Mouse (Mus musculus) neural tube, embryonic 15.5 days (tissue): ENCODE data around the gene Copz1. TPM values are rescaled to one million over a fixed set of nuclear protein-coding genes. Genes with fewer than 3 reads are reported as not detected.
A peak's percentile ranks its signal among the peaks of the same experiment; 100 is the strongest.

Experiments used
- ATAC-seq: fragments of 200-750 bp; cut with Nextera tagmentation; 2 replicates; pipeline ENCODE4 v1.8.0; 2017; ENCODE audit warnings: mild to moderate bottlenecking, moderate TSS enrichment, moderate library complexity; ENCODE audit not compliant: low FRiP score
- H3K27ac ChIP-seq: fragments of 300-500 bp; sonication (generic); replicated peaks from 2 replicates; pipeline ENCODE4 v1.5.1; 2015; ENCODE audit warnings: mild to moderate bottlenecking, inconsistent platforms
- H3K27me3 ChIP-seq: fragments of 300-500 bp; sonication (generic); replicated peaks from 2 replicates; pipeline ENCODE4 v1.6.1; 2015; ENCODE audit warnings: inconsistent platforms
- H3K36me3 ChIP-seq: fragments of 300-500 bp; sonication (generic); 2 replicates; pipeline ENCODE4 v1.6.1; 2015; ENCODE audit warnings: inconsistent platforms
- H3K4me1 ChIP-seq: fragments of 300-500 bp; sonication (generic); 2 replicates; pipeline ENCODE4 v1.6.1; 2015; ENCODE audit warnings: inconsistent platforms
- H3K4me2 ChIP-seq: fragments of 300-500 bp; sonication (generic); 2 replicates; pipeline ENCODE4 v1.6.1; 2015; ENCODE audit warnings: inconsistent platforms, mild to moderate bottlenecking, moderate library complexity
- H3K4me3 ChIP-seq: fragments of 300-500 bp; sonication (generic); replicated peaks from 2 replicates; pipeline ENCODE4 v1.5.1; 2015; ENCODE audit warnings: mild to moderate bottlenecking, inconsistent platforms
- H3K9ac ChIP-seq: fragments of 300-500 bp; sonication (generic); replicated peaks from 2 replicates; pipeline ENCODE4 v1.6.1; 2015; ENCODE audit warnings: mild to moderate bottlenecking, inconsistent platforms
- H3K9me3 ChIP-seq: fragments of 300-500 bp; sonication (generic); replicated peaks from 2 replicates; pipeline ENCODE4 v1.6.1; 2016; ENCODE audit warnings: inconsistent platforms
- WGBS: fragments of 180-500 bp; shearing (Covaris S2); methylation state at CpG from one replicate; pipeline ENCODE4 v1.1.7; 2015; ENCODE audit warnings: mixed read lengths; 5-methylcytosine and 5-hydroxymethylcytosine counted together
- polyA plus RNA-seq: library from polyadenylated mRNA; unstranded; fragments of >200 nt; fragmentation: Nextera tagmentation; extraction: Ambion mirVana; gene quantifications from 2 replicates; pipeline ENCODE4 v1.2.1, GENCODE M21; 2015

Copz1 gene
- polyA plus RNA-seq, 1 experiment from 2014 or later = 190 TPM

GRCm38 (mm10) chr15:103335040-103335439 is 62.5 kb downstream of the Copz1 start:
- Histone ChIP-seq H3K27ac (peak overlapping the region; percentile 1; the same call in 1 of the 2 replicates), H3K27me3 (peaks cover 8% of the 10 kb centered on the region), H3K4me2 (no peak overlapping the region), H3K9ac (no peak overlapping the region), H3K9me3 (no peaks in the 10 kb centered on the region), H3K36me3 (no peaks in the 10 kb centered on the region), H3K4me1 (peaks cover 31% of the 10 kb centered on the region), H3K4me3 (no peak overlapping the region)
- ATAC-seq = no peak
- 58% methylated on average over 3 of the region's 3 CpGs for WGBS

GRCm38 (mm10) chr15:103335488-103336235 is 63.1 kb downstream of the Copz1 start:
- peak overlapping the region; percentile 1; the same call in 1 of the 2 replicates for H3K27ac ChIP-seq
- H3K9me3 ChIP-seq = no peaks in the 10 kb centered on the region
- H3K4me2 ChIP-seq = no peak overlapping the region
- no peak overlapping the region for H3K9ac ChIP-seq
- H3K27me3 ChIP-seq = peaks cover 10% of the 10 kb centered on the region
- H3K4me3 ChIP-seq = no peak overlapping the region
- H3K36me3 ChIP-seq = no peaks in the 10 kb centered on the region
- peaks cover 37% of the 10 kb centered on the region for H3K4me1 ChIP-seq
- ATAC-seq = no peak
- 24% methylated on average over 7 of the region's 7 CpGs for WGBS

GRCm38 (mm10) chr15:103336996-103337667 is 64.6 kb downstream of the Copz1 start:
- Histone ChIP-seq H3K4me3 (no peak overlapping the region), H3K27me3 (peaks cover 22% of the 10 kb centered on the region), H3K4me2 (no peak overlapping the region), H3K27ac (no peak overlapping the region), H3K9ac (no peak overlapping the region), H3K4me1 (peaks cover 49% of the 10 kb centered on the region), H3K9me3 (no peaks in the 10 kb centered on the region), H3K36me3 (no peaks in the 10 kb centered on the region)
- no peak for ATAC-seq
- 14% methylated on average over 11 of the region's 11 CpGs for WGBS

GRCm38 (mm10) chr15:103338829-103339165 is 66.3 kb downstream of the Copz1 start:
- peaks cover 22% of the 10 kb centered on the region for H3K27me3 ChIP-seq
- peak overlapping the region; percentile 59; the same call in 1 of the 2 replicates for H3K9ac ChIP-seq
- no peak for ATAC-seq
- H3K27ac ChIP-seq = no peak overlapping the region
- H3K4me3 ChIP-seq = peak overlapping the region; percentile 56
- H3K36me3 ChIP-seq = no peaks in the 10 kb centered on the region
- H3K9me3 ChIP-seq = no peaks in the 10 kb centered on the region
- H3K4me1 ChIP-seq = peaks cover 52% of the 10 kb centered on the region
- 37% methylated on average over 4 of the region's 4 CpGs for WGBS
- peak overlapping the region; percentile 74 for H3K4me2 ChIP-seq

GRCm38 (mm10) chr15:103339166-103339960 is 66.8 kb downstream of the Copz1 start:
- Histone ChIP-seq H3K27ac (no peak overlapping the region), H3K27me3 (peaks cover 22% of the 10 kb centered on the region), H3K4me1 (peaks cover 48% of the 10 kb centered on the region), H3K4me3 (peak overlapping the region; percentile 56), H3K9ac (peak overlapping the region; percentile 59), H3K9me3 (no peaks in the 10 kb centered on the region), H3K36me3 (no peaks in the 10 kb centered on the region), H3K4me2 (peak overlapping the region; percentile 74)
- peak; percentile 56 for ATAC-seq
- WGBS = 8% methylated on average over 28 of the region's 31 CpGs

GRCm38 (mm10) chr15:103339961-103340337 is 67.4 kb downstream of the Copz1 start, which contains the start of gene Zfp385a:
Zfp385a (minus strand) TSS chr15:103340093.
- Histone ChIP-seq H3K9me3 (no peaks in the 10 kb centered on the region), H3K4me3 (peak within 1 kb of the TSS; percentile 56), H3K36me3 (no peaks in the 10 kb centered on the region), H3K9ac (peak within 1 kb of the TSS; percentile 59), H3K27ac (no peak within 1 kb of the TSS), H3K27me3 (peaks cover 21% of the 10 kb centered on the region), H3K4me1 (peaks cover 46% of the 10 kb centered on the region), H3K4me2 (peak within 1 kb of the TSS; percentile 74)
- ATAC-seq = peak; percentile 78
- 2% methylated on average over 25 of the region's 26 CpGs for WGBS

- Histone ChIP-seq H3K4me3 (peak overlapping the region; percentile 56), H3K27me3 (peaks cover 20% of the 10 kb centered on the region), H3K9me3 (no peaks in the 10 kb centered on the region), H3K36me3 (no peaks in the 10 kb centered on the region), H3K27ac (no peak overlapping the region), H3K9ac (peak overlapping the region; percentile 59; the same call in 1 of the 2 replicates), H3K4me1 (peaks cover 39% of the 10 kb centered on the region), H3K4me2 (peak overlapping the region; percentile 74)
- ATAC-seq = no peak
- 19% methylated on average over 4 of the region's 4 CpGs for WGBS
Observed at GRCm38 (mm10) chr15:103340786-103341185, 68.3 kb downstream of the Copz1 start.

GRCm38 (mm10) chr15:103341547-103341946 is 69.0 kb downstream of the Copz1 start:
- WGBS = 35% methylated on average over 8 of the region's 8 CpGs
- H3K4me3 ChIP-seq = no peak overlapping the region
- ATAC-seq = no peak
- H3K36me3 ChIP-seq = no peaks in the 10 kb centered on the region
- no peak overlapping the region for H3K27ac ChIP-seq
- peaks cover 35% of the 10 kb centered on the region for H3K4me1 ChIP-seq
- H3K9ac ChIP-seq = no peak overlapping the region
- H3K27me3 ChIP-seq = peaks cover 20% of the 10 kb centered on the region
- no peak overlapping the region for H3K4me2 ChIP-seq
- no peaks in the 10 kb centered on the region for H3K9me3 ChIP-seq

GRCm38 (mm10) chr15:103342415-103342814 is 69.9 kb downstream of the Copz1 start:
- peaks cover 35% of the 10 kb centered on the region for H3K4me1 ChIP-seq
- 16% methylated on average over 4 of the region's 4 CpGs for WGBS
- no peak overlapping the region for H3K9ac ChIP-seq
- no peak overlapping the region for H3K27ac ChIP-seq
- peaks cover 20% of the 10 kb centered on the region for H3K27me3 ChIP-seq
- no peaks in the 10 kb centered on the region for H3K9me3 ChIP-seq
- H3K4me2 ChIP-seq = no peak overlapping the region
- 0 out of 2 replicates have a peak, but pooled peaks have one; percentile 1 for ATAC-seq
- no peak overlapping the region for H3K4me3 ChIP-seq
- H3K36me3 ChIP-seq = no peaks in the 10 kb centered on the region

- Histone ChIP-seq H3K9me3 (no peaks in the 10 kb centered on the region), H3K4me1 (peaks cover 35% of the 10 kb centered on the region), H3K9ac (no peak overlapping the region), H3K36me3 (no peaks in the 10 kb centered on the region), H3K27me3 (peaks cover 19% of the 10 kb centered on the region), H3K4me3 (no peak overlapping the region), H3K27ac (no peak overlapping the region), H3K4me2 (no peak overlapping the region)
- WGBS = 69% methylated on average over 3 of the region's 3 CpGs
- ATAC-seq = no peak
Observed at GRCm38 (mm10) chr15:103343008-103343407, 70.5 kb downstream of the Copz1 start.

- peaks cover 33% of the 10 kb centered on the region for H3K4me1 ChIP-seq
- H3K27ac ChIP-seq = no peak overlapping the region
- no peak for ATAC-seq
- H3K27me3 ChIP-seq = peaks cover 14% of the 10 kb centered on the region
- H3K36me3 ChIP-seq = no peaks in the 10 kb centered on the region
- no peaks in the 10 kb centered on the region for H3K9me3 ChIP-seq
- no peak overlapping the region for H3K4me3 ChIP-seq
- H3K4me2 ChIP-seq = no peak overlapping the region
- H3K9ac ChIP-seq = no peak overlapping the region
Observed at GRCm38 (mm10) chr15:103343556-103343955, 71.0 kb downstream of the Copz1 start.
